Mouse (Mus musculus) stomach, postnatal 0 days (tissue): ENCODE results near the gene Tgoln1.

Experiments
- CTCF ChIP-seq: IDR thresholded peaks from 2 replicates; pipeline ENCODE4 v1.5.1; 2016; ENCODE audit warnings: antibody characterized with exemption, low read depth, mild to moderate bottlenecking, moderate library complexity
- EP300 ChIP-seq: optimal IDR thresholded peaks from 2 replicates; pipeline ENCODE3; 2016; ENCODE audit warnings: antibody characterized with exemption

- TF ChIP-seq CTCF, result no peak
- TF ChIP-seq EP300, result no peak
These were observed 30.1 kb downstream of the Tgoln1 start for GRCm38 (mm10) chr6:72586701-72587100.
